In the genomic region with DNA sequence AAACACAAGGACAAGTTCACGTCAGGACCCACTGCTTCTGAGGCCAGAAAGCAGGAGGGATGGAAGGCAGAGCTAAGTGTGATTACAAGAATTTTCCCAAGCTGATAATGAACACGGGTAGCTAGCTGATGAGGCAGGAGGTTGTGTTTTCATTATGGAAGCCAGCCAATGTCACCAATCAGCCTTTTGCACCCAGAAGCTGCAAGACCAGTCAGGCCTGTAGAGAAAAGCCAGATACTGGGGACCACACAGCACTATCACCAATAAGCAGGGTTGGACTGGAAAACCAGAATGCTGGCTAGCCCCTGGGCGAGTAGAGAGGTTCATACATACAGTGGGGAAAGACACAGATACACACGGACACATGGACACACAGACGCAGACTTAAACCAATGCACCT, we compare ENCODE assay signal across 18 mouse cellular contexts.
DNase-seq lines count a peak whose midpoint lies in the region; ATAC-seq and TF ChIP-seq lines count a peak whose summit lies in the region.
"Had no signal": no experiment of that assay in that cellular context is flagged by ENCODE, and none has a peak within 500 bp of the region (broad histone marks: within the 10 kb centered on the region; RNA-seq: fewer than 3 reads in every experiment).

No protein-coding gene starts in this region.

- 50% methylated on average over 5 of the region's 5 CpGs for WGBS in heart, embryonic 16.5 days
- 97% methylated on average over 5 of the region's 5 CpGs for WGBS in macrophage (ENCODE audit: missing documents)
- WGBS in stomach, postnatal 0 days = 56% methylated on average over 5 of the region's 5 CpGs

- H3K4me3 ChIP-seq in heart, embryonic 16.5 days (ENCODE audit: low read length) = no peak overlapping the region
- no peak overlapping the region for H3K4me3 ChIP-seq in macrophage (ENCODE audit: inconsistent target)
- no peak overlapping the region for H3K4me3 ChIP-seq in stomach, postnatal 0 days (ENCODE audit: low read depth, low read length)
- H3K4me3 ChIP-seq in left cerebral cortex, adult 2 months = no peak overlapping the region
- H3K4me3 ChIP-seq: embryonic facial prominence, embryonic 12.5 days; gastrocnemius, adult 2 months; hindbrain, embryonic 10.5 days; liver, embryonic 15.5 days had no signal

- H3K9me3 ChIP-seq in heart, embryonic 16.5 days (replicated peaks; ENCODE audit: control insufficient read depth, low read length) = no peaks in the 10 kb centered on the region
- H3K9me3 ChIP-seq in stomach, postnatal 0 days (ENCODE audit: control insufficient read depth, low read length) = no peaks in the 10 kb centered on the region
- H3K9me3 ChIP-seq: embryonic facial prominence, embryonic 12.5 days; hindbrain, embryonic 10.5 days; liver, embryonic 15.5 days had no signal

- H3K9ac ChIP-seq in heart, embryonic 16.5 days (ENCODE audit: low read length) = no peak overlapping the region
- no peak overlapping the region for H3K9ac ChIP-seq in stomach, postnatal 0 days (ENCODE audit: low read length)
- H3K9ac ChIP-seq: embryonic facial prominence, embryonic 12.5 days; liver, embryonic 15.5 days had no signal

- no peak overlapping the region for H3K4me2 ChIP-seq in heart, embryonic 16.5 days (ENCODE audit: low read depth, low read length)
- no peak overlapping the region for H3K4me2 ChIP-seq in stomach, postnatal 0 days (replicated peaks; ENCODE audit: low read depth)
- H3K4me2 ChIP-seq: embryonic facial prominence, embryonic 12.5 days; liver, embryonic 15.5 days had no signal

- peaks cover 90% of the 10 kb centered on the region for H3K79me2 ChIP-seq in macrophage (ENCODE audit: inconsistent target)

- H3K4me1 ChIP-seq in heart, embryonic 16.5 days (ENCODE audit: control insufficient read depth, insufficient read depth, low read length) = peaks cover 12% of the 10 kb centered on the region
- 0 out of 2 replicates have a peak, but pooled peaks cover 3% of the 10 kb centered on the region for H3K4me1 ChIP-seq in stomach, postnatal 0 days (replicated peaks; ENCODE audit: control insufficient read depth, insufficient read depth)

- no peak for DNase-seq in heart, postnatal 14 days
- peak; percentile 47 for DNase-seq in lung, postnatal 36 days
- no peak for DNase-seq in lung, postnatal 25 days (ENCODE audit: low spot score)
- DNase-seq in stomach, postnatal 0 days (ENCODE audit: low spot score) = peak; percentile 77
- no peak for DNase-seq in left cerebral cortex, adult 2 months (ENCODE audit: extremely low spot score in 1 of 2, low spot score in 2 of 2)
- DNase-seq: adrenal gland, postnatal 36 days; cerebellum, adult 8-10 months; gastrocnemius, adult 2 months; layer of hippocampus, postnatal 36 days; thymus, postnatal 25 days had no signal

- TF ChIP-seq CTCF in stomach, postnatal 0 days (IDR thresholded peaks at IDR 0.05; ENCODE audit: low read depth) = no peak
- TF ChIP-seq CTCF in left cerebral cortex, adult 2 months (IDR thresholded peaks at IDR 0.05) = no peak

- no peak overlapping the region for H3K27ac ChIP-seq in heart, embryonic 16.5 days (ENCODE audit: low read length)
- H3K27ac ChIP-seq in macrophage = peak overlapping the region; percentile 96
- H3K27ac ChIP-seq in stomach, postnatal 0 days (replicated peaks) = 0 out of 2 replicates have a peak overlapping the region, but pooled peaks have one; percentile 31
- H3K27ac ChIP-seq in left cerebral cortex, adult 2 months = no peak overlapping the region
- H3K27ac ChIP-seq: embryonic facial prominence, embryonic 12.5 days; gastrocnemius, adult 2 months; hindbrain, embryonic 10.5 days; kidney, postnatal 0 days; liver, embryonic 15.5 days had no signal

- H3K27me3 ChIP-seq in heart, embryonic 16.5 days (ENCODE audit: control insufficient read depth, insufficient read depth, low read length) = no peaks in the 10 kb centered on the region
- H3K27me3 ChIP-seq in stomach, postnatal 0 days (ENCODE audit: control insufficient read depth, insufficient read depth, low read length) = no peaks in the 10 kb centered on the region
- H3K27me3 ChIP-seq: embryonic facial prominence, embryonic 12.5 days; liver, embryonic 15.5 days had no signal

- TF ChIP-seq EP300 in stomach, postnatal 0 days (optimal IDR thresholded peaks at IDR 0.05) = no peak

- ATAC-seq in heart, embryonic 16.5 days (replicated peaks; ENCODE audit: extremely low read depth, insufficient read depth, low FRiP score) = peak; percentile 26; the same call in 1 of the 2 replicates
- peak; percentile 52 for ATAC-seq in stomach, postnatal 0 days (ENCODE audit: low FRiP score, low TSS enrichment)
- ATAC-seq: forebrain, embryonic 16.5 days; midbrain, embryonic 16.5 days had no signal

- intact Hi-C loops in heart, postnatal 14 days (cut with DNase I) = no loop called here
- intact Hi-C loops in left cerebral cortex, adult 2 months (cut with DNase I) = loop anchor here (5.0 kb wide), 1 partner anchor 61 kb away; no protein-coding TSS in a partner anchor

- no peaks in the 10 kb centered on the region for H3K36me3 ChIP-seq in heart, embryonic 16.5 days (ENCODE audit: control insufficient read depth, insufficient read depth)
- H3K36me3 ChIP-seq in macrophage (ENCODE audit: inconsistent target) = peaks cover 1% of the 10 kb centered on the region; the same call in 1 of the 2 replicates
- no peaks in the 10 kb centered on the region for H3K36me3 ChIP-seq in stomach, postnatal 0 days (ENCODE audit: control insufficient read depth, insufficient read depth, low read length)
- H3K36me3 ChIP-seq: liver, embryonic 15.5 days had no signal

Comparison
In these comparisons a context has a peak if more than half of its experiments do, and no peak if none do; other contexts are left out.
1. DNase-seq: peak in lung, postnatal 36 days (single experiment) and stomach, postnatal 0 days (single experiment); none in heart, postnatal 14 days (0 of 2), lung, postnatal 25 days (single experiment) and left cerebral cortex, adult 2 months (0 of 2).
2. H3K27ac ChIP-seq: peak in macrophage (single experiment) and stomach, postnatal 0 days (single experiment); none in heart, embryonic 16.5 days (single experiment) and left cerebral cortex, adult 2 months (single experiment).